Mouse (Mus musculus): ENCODE results near the gene Slc22a27.
"Not testable (repeated sequence)": the region's sequence is repeated elsewhere in the genome, so short reads cannot be mapped to it uniquely, and the experiment has no call there.

Slc22a27 gene

DNA sequence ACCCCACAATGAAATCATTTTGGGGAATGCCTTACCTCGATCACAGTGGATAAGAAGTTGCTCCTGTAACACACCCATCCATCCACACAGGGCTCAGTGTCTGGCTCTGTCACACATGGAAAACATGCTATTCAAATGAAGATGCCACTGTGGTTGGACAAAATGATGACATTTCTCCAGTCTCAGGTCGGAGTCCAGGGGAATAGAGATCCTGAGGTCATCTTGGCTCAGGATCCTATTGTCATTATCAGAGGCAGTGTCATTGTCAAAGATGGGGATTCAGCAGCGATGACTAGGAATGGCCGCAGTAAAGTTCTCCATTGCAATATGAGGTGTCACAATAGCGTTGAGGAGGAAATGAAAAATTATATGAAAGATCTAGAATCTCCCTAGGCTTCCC lies at the start of gene Slc22a27:
TSS of gene Slc22a27 (minus strand) at position 101 of the 400 bp plus-strand sequence.
- not testable (repeated sequence) for DNase-seq (ENCODE audit: low read depth, low spot score)

DNA sequence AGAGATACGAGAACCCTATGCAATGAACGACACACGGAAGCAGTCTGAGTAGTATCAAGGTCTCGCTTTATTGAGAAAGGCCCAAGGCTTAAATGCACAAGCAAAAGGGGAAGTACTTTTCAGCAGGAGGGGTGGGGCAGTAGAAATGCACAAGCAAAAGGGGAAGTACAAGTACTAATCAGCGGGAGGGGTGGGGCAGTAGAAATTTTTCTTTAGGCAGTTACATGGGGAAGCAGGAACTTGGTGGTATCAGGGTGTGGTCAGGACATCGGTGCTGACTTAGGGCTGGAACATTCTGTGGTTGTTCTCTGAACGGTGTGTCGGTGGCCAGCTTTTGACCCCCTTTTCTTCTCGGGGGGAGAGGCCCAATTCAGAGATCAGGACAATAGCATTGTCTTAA lies 45.8 kb upstream of the Slc22a27 start:
- not testable (repeated sequence) for DNase-seq (ENCODE audit: low read depth, low spot score)

DNA sequence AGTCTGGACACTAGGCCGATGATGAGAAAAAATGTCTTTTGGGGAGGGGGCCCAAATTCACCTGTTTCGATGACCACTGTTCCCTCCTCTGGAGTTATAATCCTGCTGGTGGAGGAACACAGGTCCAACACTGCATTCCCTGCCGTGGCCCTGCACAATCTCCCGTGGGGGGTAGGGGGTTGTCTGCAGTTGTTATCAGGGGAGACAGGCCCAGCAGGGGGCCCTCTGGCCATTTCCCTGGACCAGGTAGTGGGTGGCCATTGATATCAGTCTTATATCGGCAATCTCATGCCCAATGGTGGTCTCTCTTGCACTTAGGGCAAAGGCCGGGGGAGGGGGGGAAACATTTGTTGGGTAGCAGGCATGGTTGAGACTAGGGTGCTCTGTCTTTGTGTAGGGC lies 43.3 kb upstream of the Slc22a27 start:
- DNase-seq (ENCODE audit: low read depth, low spot score): not testable (repeated sequence)

DNA sequence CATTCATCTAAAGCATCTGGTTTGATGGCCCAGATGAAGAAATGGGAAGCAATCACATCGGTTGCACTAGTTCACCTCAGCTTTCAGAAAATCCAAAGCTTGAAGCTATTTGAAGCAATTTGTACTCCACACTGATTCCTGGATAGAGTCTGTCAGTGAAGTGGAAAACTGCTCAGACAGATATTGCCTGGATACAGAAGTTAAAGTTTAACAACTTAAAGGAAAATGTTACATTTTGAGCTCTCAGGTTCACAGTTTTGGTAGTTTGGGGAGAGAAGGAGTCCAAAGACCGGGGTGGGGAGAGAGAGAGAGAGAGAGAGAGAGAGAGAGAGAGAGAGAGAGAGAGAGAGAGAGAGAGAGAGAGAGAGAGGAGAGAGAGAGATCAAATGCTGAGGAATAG lies 2.9 kb upstream of the Slc22a27 start:
- DNase-seq (ENCODE audit: low read depth, low spot score): no peak

DNA sequence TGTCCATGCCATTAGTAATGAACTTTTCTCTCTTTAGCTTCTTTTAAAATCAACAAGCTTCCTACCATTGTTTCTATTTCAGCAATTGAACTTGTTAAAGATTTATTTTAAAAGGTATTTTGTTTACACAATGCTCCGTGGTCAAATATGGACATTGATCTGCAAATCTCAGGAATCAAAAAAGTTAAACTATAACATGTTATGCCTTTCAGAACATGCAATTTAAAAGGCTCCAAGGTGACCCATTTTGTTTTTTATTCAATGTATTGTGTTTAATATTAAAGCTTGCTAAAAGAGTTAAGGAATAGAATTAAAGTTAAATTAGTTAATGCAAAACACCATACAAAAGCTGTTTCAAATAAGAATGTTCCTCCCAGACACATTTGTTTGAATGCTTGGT lies 723 bp upstream of the Slc22a27 start:
- DNase-seq (ENCODE audit: low read depth, low spot score): not testable (repeated sequence)

DNA sequence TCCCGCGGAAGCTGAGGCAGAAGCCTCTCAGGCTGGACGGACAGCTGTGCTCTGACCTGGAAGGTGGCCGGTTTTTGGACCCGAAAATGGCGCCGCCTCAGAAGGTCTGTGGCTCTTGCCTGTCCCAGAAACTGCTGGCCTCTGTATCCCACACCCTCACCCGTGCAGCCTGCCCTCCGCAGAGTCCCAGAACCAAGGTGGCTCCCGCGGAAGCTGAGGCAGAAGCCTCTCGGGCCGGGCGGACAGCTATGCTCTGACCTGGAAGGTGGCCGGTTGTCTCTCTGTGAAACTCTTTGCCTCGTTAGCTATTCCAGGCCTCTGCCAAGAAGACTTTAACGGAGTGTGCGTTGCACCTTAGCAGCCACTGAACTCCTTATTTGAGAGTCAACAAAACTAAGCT lies 26.4 kb downstream of the Slc22a27 start:
- DNase-seq (ENCODE audit: low read depth, low spot score): peak; percentile 1

DNA sequence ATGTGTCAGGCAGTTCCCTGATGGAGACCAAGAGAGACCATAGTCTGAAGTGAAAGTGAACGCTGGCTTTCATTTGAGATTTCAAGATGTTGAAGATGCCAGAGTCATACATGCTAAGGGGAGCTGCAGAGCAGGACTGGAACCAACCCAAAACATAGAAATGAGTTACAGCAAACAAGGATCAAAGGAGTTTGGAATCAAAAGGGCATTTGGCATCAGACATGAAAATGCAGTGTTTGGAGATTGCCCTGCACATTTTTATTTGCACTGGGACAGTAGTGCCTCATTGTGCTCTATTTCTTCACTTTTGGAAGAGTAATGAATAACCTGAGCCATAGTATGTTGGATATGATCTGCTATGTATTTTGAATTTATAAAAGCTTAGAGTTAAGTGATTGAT lies 89.2 kb downstream of the Slc22a27 start:
- no peak for DNase-seq (ENCODE audit: low read depth, low spot score)

DNA sequence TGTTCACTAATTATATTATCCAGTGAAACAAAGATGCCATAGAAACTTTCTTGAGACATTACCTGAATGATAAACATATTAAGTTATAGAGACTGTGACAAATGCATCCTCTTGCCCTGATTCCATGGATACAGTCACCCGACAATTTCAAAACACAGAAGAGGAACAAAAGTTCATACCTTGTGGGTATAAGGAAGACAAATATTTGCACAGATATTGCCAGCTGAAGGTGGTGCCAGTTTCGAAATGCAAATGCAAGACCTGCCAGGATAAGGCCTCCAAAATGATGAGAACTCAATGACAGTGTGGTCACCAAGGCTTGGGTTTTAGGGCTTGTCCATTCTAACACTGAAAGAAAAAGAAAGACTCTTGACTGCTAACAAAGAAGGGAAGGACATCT lies 136.0 kb downstream of the Slc22a27 start:
- no peak for DNase-seq (ENCODE audit: low read depth, low spot score)
